ENCODE assay signal across 8 mouse cellular contexts in genomic region chr7:49065621-49066475, GRCm38 (mm10).
A peak's percentile ranks its signal among the peaks of the same experiment; 100 is the strongest.
DNase-seq lines count a peak whose midpoint lies in the region; ATAC-seq lines count a peak whose summit lies in the region.

No protein-coding gene starts in this region.

- intact Hi-C loops in left cerebral cortex, postnatal 4 days (cut with DNase I), result no loop called here
- intact Hi-C loops in left cerebral cortex, postnatal 36 days (cut with DNase I), result loop anchor here (5.0 kb wide), 1 partner anchor 56 kb away; no protein-coding TSS in a partner anchor
- intact Hi-C loops in heart, postnatal 36 days (cut with DNase I), result loop anchor here (2.0 to 5.0 kb wide), 4 partner anchors 139 to 314 kb away; no protein-coding TSS in a partner anchor

- no peak for ATAC-seq in erythroblast, adult 5-6 weeks (replicated peaks; ENCODE audit: low FRiP score, poor library complexity, severe bottlenecking)

- DNase-seq in left cerebral cortex, postnatal 4 days, result peak; percentile 68
- DNase-seq in left cerebral cortex, postnatal 36 days (ENCODE audit: low spot score in 2 of 2), result no peak
- peak; percentile 65 for DNase-seq in cerebellum, adult 11 months
- peak; percentile 20 to 51 for DNase-seq in heart, postnatal 36 days
- DNase-seq in lung, postnatal 25 days (ENCODE audit: low spot score), result peak; percentile 22
- DNase-seq in MN1 (ENCODE audit: low spot score), result no peak
- DNase-seq in B cell, adult 2 months, result no peak

Comparison
In these comparisons a context has a peak if more than half of its experiments do, and no peak if none do; other contexts are left out.
1. DNase-seq: peak in left cerebral cortex, postnatal 4 days (single experiment), cerebellum, adult 11 months (single experiment), heart, postnatal 36 days (2 of 2) and lung, postnatal 25 days (single experiment); none in left cerebral cortex, postnatal 36 days (0 of 2), MN1 (single experiment) and B cell, adult 2 months (0 of 2).